Mouse (Mus musculus): ENCODE results near the gene Tvp23b.

The Tvp23b gene

GRCm38 (mm10) chr11:62940176-62940575 lies 60.9 kb downstream of the Tvp23b start:
- peak; percentile 35 for DNase-seq (ENCODE audit: low read depth, low spot score)

- DNase-seq (ENCODE audit: low read depth, low spot score): no peak
Measured at GRCm38 (mm10) chr11:62943538-62943937, 64.3 kb downstream of the Tvp23b start.

GRCm38 (mm10) chr11:62945514-62945913 lies 66.3 kb downstream of the Tvp23b start:
- no peak for DNase-seq (ENCODE audit: low read depth, low spot score)

- no peak for DNase-seq (ENCODE audit: low read depth, low spot score)
Measured at GRCm38 (mm10) chr11:62949548-62949947, 70.3 kb downstream of the Tvp23b start.

DNA sequence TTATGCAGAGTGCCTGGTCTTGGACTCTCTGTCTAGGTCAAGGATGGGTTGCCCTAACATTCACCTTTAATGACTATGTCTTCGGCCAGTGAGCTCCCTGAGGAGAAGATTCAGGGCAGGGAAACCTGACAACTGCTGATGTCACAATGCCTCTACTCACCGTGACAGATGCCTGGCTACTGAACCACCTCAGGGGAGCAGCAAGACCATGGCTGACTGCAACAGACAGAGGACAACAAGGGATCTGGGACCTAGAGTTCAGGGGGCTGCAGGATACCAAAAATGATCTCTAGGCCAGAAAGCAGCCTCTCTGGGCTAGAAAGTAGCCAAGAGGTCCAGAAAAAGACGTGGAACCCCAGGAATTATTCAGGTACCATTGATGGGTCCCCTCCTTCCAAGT lies 71.8 kb downstream of the Tvp23b start, which contains the start of gene Cdrt4:
Cdrt4 (plus strand) TSS at position 182 of the 400 bp plus-strand sequence.
- no peak for DNase-seq (ENCODE audit: low read depth, low spot score)

- peak; percentile 86 for DNase-seq (ENCODE audit: low read depth, low spot score)
Measured at GRCm38 (mm10) chr11:62954766-62955165, 75.5 kb downstream of the Tvp23b start.

DNA sequence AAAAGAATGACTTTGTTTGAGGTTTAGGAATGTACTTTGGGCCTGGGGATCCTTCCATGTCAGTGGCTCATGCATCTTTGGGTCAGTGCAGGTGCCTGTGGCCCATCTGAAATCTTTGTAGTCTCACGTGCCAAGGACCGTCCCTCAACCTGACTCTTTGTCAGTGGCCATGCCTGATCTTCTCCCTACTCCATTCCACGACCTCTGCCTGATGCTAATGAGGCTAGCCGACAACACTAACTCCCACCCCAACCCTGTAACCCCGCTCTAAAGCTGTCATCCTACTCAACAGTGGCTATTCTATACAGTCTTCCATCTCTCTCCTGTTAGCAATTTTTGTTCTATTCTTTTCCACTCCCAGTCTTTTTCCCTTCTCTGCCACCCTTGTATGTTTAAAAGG lies 75.9 kb downstream of the Tvp23b start:
- DNase-seq (ENCODE audit: low read depth, low spot score): peak; percentile 52

- peak; percentile 91 for DNase-seq (ENCODE audit: low read depth, low spot score)
Measured at GRCm38 (mm10) chr11:62955776-62956175, 76.5 kb downstream of the Tvp23b start.

DNA sequence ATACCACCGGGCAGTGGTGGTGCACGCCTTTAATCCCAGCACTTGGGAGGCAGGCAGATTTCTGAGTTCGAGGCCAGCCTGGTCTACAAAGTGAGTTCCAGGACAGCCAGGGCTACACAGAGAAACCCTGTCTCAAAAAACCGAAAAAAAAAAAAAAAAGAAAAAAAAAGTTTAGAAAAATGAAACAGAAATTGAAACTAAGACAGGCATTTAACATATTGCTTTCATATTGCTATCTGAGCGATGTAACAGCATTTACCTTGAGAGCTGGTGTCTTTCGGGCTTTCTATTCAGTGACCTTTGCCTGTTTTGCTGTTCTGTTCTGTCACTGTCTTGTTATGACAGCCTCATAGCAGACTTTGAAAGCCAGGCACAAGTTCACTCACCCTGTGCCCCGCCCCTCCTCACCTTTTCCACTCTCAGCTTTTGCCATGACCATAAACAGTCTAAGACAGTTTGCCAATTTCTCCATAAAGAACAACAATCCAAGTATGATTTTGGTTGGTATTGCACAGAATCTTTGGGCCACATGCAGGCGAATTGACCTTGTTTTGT lies 78.4 kb downstream of the Tvp23b start:
- DNase-seq (ENCODE audit: low read depth, low spot score): no peak

DNA sequence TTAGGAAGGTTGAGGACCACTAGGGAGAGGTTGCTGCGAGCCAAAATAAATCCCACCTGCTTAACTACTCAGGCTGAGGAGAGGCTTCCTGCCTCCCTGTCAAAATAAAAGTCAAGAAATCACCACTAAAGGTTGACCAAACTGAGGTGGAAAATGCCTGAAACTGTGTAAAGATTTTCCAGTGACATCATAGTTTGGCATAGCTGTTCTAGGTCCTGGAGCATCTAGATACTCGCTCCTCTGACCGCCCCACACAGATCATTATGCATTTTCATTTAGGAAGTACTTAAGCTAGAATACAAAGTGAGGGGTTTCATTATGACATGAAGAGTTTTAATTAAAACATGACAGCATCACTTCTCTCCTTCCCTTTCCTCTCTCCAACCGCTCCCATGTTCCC lies 84.0 kb downstream of the Tvp23b start:
- DNase-seq (ENCODE audit: low read depth, low spot score): no peak

DNA sequence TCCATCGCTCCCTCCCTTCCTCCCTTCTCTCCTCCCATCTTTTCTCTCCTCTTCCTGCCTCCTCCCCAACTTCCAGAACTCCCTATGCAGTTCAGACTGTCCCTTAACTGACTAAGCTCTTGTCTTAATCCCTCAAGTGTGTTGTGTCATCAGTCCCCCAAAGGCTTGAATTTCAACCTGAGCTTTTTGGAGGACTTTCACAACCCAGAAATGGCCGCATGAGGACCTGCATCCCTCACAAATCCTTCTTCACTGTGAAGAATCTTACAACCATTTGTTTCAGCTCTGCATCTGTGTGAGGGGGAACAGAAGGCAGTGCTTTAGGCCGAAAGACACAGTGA lies 87.1 kb downstream of the Tvp23b start:
- no peak for DNase-seq (ENCODE audit: low read depth, low spot score)
